Mouse (Mus musculus) midbrain, embryonic 10.5 days (tissue): ENCODE data around the gene Ccni. TPM values are rescaled to one million over a fixed set of nuclear protein-coding genes. Genes with fewer than 3 reads are reported as not detected.

ENCODE experiments used
- DNase-seq: peaks from one replicate; pipeline ENCODE4 v3.0.0-alpha.2; 2017; ENCODE audit warnings: low spot score
- H3K27ac ChIP-seq: fragments of 300-500 bp; sonication (generic); replicated peaks from 2 replicates; pipeline ENCODE4 v1.5.1; 2016; ENCODE audit warnings: mild to moderate bottlenecking
- H3K27me3 ChIP-seq: fragments of 300-500 bp; sonication (generic); 2 replicates; pipeline ENCODE4 v1.6.1; 2016; ENCODE audit warnings: low read depth, mild to moderate bottlenecking; ENCODE audit not compliant: poor library complexity, severe bottlenecking
- H3K36me3 ChIP-seq: fragments of 300-500 bp; sonication (generic); 2 replicates; pipeline ENCODE4 v1.6.1; 2016; ENCODE audit warnings: mild to moderate bottlenecking, moderate library complexity
- H3K4me1 ChIP-seq: fragments of 300-500 bp; sonication (generic); 2 replicates; pipeline ENCODE4 v1.6.1; 2016
- H3K4me3 ChIP-seq: fragments of 300-500 bp; sonication (generic); 2 replicates; pipeline ENCODE4 v1.5.1; 2016; ENCODE audit warnings: mild to moderate bottlenecking, moderate library complexity
- H3K9me3 ChIP-seq: fragments of 300-500 bp; sonication (generic); replicated peaks from 2 replicates; pipeline ENCODE4 v1.6.1; 2016; ENCODE audit warnings: mild to moderate bottlenecking
- WGBS: fragments of 180-500 bp; shearing (Covaris S2); methylation state at CpG from one replicate; pipeline ENCODE4 v1.1.7; 2016; 5-methylcytosine and 5-hydroxymethylcytosine counted together
- polyA plus RNA-seq: library from polyadenylated mRNA; unstranded; fragments of >200 nt; fragmentation: Nextera tagmentation; extraction: Ambion mirVana; gene quantifications from 2 replicates; pipeline ENCODE4 v1.2.1, GENCODE M21; 2016

The Ccni gene
- polyA plus RNA-seq, 1 experiment from 2014 or later, result 105 TPM

DNA sequence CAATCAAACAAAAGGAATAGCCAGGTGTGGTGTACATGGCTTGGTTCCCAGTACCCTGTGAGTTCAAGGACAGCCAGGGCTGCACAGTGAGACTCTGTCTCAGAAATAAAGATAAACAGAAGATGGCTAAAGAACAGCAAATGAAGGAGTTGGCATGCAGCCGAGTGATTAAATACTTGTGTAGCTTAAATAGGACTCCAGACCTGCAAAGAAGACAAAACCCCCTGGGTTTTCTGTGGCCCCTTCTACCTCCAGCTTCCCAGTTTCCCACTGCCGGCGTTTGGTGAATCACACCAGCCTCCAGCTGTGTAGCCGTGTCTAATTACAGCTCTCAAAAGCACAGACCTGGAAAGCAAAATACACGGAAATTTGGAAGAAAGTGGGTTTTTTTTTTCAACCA, 61.4 kb downstream of the Ccni start:
- peaks cover 86% of the 10 kb centered on the region for H3K36me3 ChIP-seq
- no peaks in the 10 kb centered on the region for H3K27me3 ChIP-seq
- DNase-seq, result no peak
- H3K9me3 ChIP-seq, result no peaks in the 10 kb centered on the region
- WGBS, result 56% methylated on average over 5 of the region's 5 CpGs
- H3K4me3 ChIP-seq, result no peak overlapping the region
- no peak overlapping the region for H3K27ac ChIP-seq
- peaks cover 19% of the 10 kb centered on the region for H3K4me1 ChIP-seq

GRCm38 (mm10) chr5:93143360-93144091, 62.8 kb downstream of the Ccni start:
- Histone ChIP-seq H3K9me3 (peaks cover 2% of the 10 kb centered on the region), H3K27me3 (no peaks in the 10 kb centered on the region), H3K4me3 (no peak overlapping the region), H3K36me3 (peaks cover 86% of the 10 kb centered on the region), H3K27ac (no peak overlapping the region), H3K4me1 (peaks cover 19% of the 10 kb centered on the region)
- DNase-seq, result no peak
- WGBS, result 80% methylated on average over 12 of the region's 12 CpGs

DNA sequence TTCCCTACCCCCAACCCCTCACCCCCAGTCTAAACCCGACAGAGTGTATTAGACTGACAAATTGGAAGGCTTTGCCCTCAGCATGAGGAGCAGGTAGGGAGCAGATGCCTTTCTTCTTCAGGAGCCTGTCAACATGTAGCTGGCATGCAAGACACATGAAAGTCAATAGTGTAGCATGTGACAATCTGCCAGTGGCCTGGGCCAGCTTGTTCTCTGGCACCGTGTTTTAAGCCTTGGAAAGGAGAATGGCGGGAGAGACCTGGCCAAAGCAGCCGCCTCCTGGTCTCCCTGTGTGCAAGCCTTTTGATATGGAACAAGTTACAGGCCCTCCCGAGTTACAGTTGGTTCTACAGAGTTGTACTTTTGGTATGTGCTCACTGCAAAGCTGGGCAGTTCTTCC, 65.5 kb downstream of the Ccni start:
- Histone ChIP-seq H3K27me3 (no peaks in the 10 kb centered on the region), H3K4me1 (peaks cover 19% of the 10 kb centered on the region), H3K9me3 (peaks cover 8% of the 10 kb centered on the region), H3K36me3 (peaks cover 82% of the 10 kb centered on the region), H3K4me3 (no peak overlapping the region), H3K27ac (no peak overlapping the region)
- WGBS, result 90% methylated on average over 5 of the region's 5 CpGs
- DNase-seq, result no peak

DNA sequence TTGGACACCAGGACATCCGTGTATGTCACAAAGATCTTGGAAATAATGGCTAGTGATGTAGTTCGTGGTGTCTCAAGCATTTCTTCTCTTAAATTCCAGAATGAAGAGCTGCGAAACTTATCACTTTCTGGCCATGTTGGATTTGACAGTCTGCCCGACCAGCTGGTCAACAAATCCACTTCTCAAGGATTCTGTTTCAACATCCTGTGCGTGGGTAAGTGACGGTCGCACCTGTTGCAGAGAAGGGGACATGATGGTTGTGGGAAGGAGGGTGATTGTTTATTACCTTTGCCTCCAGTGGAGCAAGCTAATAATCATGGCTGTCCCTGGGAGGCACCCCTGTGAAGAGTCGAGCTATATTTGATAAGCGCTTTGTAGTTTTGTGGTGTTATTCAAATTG, 66.9 kb downstream of the Ccni start:
- 96% methylated on average over 9 of the region's 9 CpGs for WGBS
- Histone ChIP-seq H3K9me3 (peaks cover 8% of the 10 kb centered on the region), H3K4me3 (no peak overlapping the region), H3K36me3 (peaks cover 78% of the 10 kb centered on the region), H3K27me3 (no peaks in the 10 kb centered on the region), H3K27ac (no peak overlapping the region), H3K4me1 (peaks cover 11% of the 10 kb centered on the region)
- no peak for DNase-seq

DNA sequence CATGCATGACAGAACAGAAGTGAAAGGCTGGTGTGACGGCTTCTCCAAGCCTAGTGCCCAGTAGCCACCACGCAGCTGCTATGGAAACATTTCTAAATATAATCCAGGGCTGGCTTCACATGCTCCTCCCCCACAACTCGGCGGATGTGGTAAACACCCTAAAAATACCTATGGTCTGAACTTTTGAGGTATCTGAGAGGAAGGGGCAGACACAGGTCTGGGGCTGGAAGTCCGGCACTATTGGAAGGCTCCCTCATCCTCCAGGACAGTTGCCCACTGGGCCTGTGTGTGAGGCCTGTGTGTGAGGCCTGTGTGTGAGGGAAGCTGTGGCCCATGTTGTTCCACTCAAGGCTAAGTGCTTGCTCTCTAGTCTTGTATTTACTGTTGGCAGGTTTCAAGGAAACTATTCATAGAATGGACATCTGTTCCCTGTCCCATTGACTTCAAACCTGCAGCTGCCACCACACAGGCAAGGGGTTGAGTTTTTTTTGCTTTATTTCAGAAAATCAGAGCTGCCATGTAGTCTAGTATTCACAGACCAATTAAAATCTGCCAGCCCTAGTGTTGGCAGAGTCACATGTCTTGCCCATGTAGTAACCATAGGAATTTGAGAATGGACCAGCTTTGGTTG, 69.2 kb downstream of the Ccni start:
- no peak overlapping the region for H3K4me3 ChIP-seq
- 83% methylated on average over 5 of the region's 5 CpGs for WGBS
- peaks cover 59% of the 10 kb centered on the region for H3K36me3 ChIP-seq
- H3K9me3 ChIP-seq, result peaks cover 8% of the 10 kb centered on the region
- no peaks in the 10 kb centered on the region for H3K27me3 ChIP-seq
- no peak for DNase-seq
- H3K4me1 ChIP-seq, result peaks cover 31% of the 10 kb centered on the region
- no peak overlapping the region for H3K27ac ChIP-seq

- H3K4me1 ChIP-seq, result peaks cover 46% of the 10 kb centered on the region
- no peak overlapping the region for H3K27ac ChIP-seq
- H3K9me3 ChIP-seq, result peaks cover 8% of the 10 kb centered on the region
- no peaks in the 10 kb centered on the region for H3K27me3 ChIP-seq
- WGBS, result 91% methylated on average over 10 of the region's 10 CpGs
- H3K4me3 ChIP-seq, result no peak overlapping the region
- no peak for DNase-seq
- peaks cover 44% of the 10 kb centered on the region for H3K36me3 ChIP-seq
Observed at GRCm38 (mm10) chr5:93135368-93136107, 70.8 kb downstream of the Ccni start.

- H3K4me3 ChIP-seq, result no peak overlapping the region
- 50% methylated on average over 10 of the region's 10 CpGs for WGBS
- H3K36me3 ChIP-seq, result peaks cover 25% of the 10 kb centered on the region
- no peak for DNase-seq
- H3K4me1 ChIP-seq, result peaks cover 65% of the 10 kb centered on the region
- peak overlapping the region; percentile 67 for H3K27ac ChIP-seq
- H3K27me3 ChIP-seq, result no peaks in the 10 kb centered on the region
- peaks cover 7% of the 10 kb centered on the region for H3K9me3 ChIP-seq
Observed at GRCm38 (mm10) chr5:93133445-93134244, 72.7 kb downstream of the Ccni start.

Other genes with a start within 250 kb of the Ccni start
- gene Sowahb, start 161.5 kb downstream of the Ccni start, polyA plus RNA-seq, result 0.12 and 0.26 TPM in 2 replicates
- gene Sept11, start 113.1 kb downstream of the Ccni start, polyA plus RNA-seq, result 251 and 274 TPM in 2 replicates
- gene 2010109A12Rik, start within 50 bp of the Ccni start, polyA plus RNA-seq, result 2.7 and 3.0 TPM in 2 replicates
- 44.5 and 66.7 TPM in 2 replicates for gene Ccng2, start 60.8 kb upstream of the Ccni start, polyA plus RNA-seq